Mouse (Mus musculus) forebrain, embryonic 11.5 days (tissue): ENCODE measurements around the gene Mdga1. TPM values are rescaled to one million over a fixed set of nuclear protein-coding genes. Genes with fewer than 3 reads are reported as not detected.

Experiments
- ATAC-seq: fragments of 200-750 bp; cut with Nextera tagmentation; replicated peaks from 2 replicates; pipeline ENCODE4 v1.8.0; 2017; ENCODE audit warnings: moderate TSS enrichment; ENCODE audit not compliant: low FRiP score
- DNase-seq: peaks from one replicate; pipeline ENCODE4 v3.0.0-alpha.2; 2017; ENCODE audit warnings: low spot score
- H3K27ac ChIP-seq: fragments of 300-500 bp; sonication (generic); 2 replicates; pipeline ENCODE4 v1.5.1; 2014; ENCODE audit warnings: low read depth, low read length
- H3K27me3 ChIP-seq: fragments of 300-500 bp; sonication (generic); 2 replicates; pipeline ENCODE4 v1.6.1; 2014; ENCODE audit warnings: mild to moderate bottlenecking, low read length, mixed read lengths; ENCODE audit not compliant: control insufficient read depth, insufficient read depth
- H3K36me3 ChIP-seq: fragments of 300-500 bp; sonication (generic); 2 replicates; pipeline ENCODE4 v1.6.1; 2014; ENCODE audit warnings: mild to moderate bottlenecking, low read length, moderate library complexity, mixed read lengths; ENCODE audit not compliant: control insufficient read depth, insufficient read depth
- H3K4me1 ChIP-seq: fragments of 300-500 bp; sonication (generic); replicated peaks from 2 replicates; pipeline ENCODE4 v1.6.1; 2014; ENCODE audit warnings: low read length, mixed read lengths; ENCODE audit not compliant: control insufficient read depth, insufficient read depth
- H3K4me2 ChIP-seq: fragments of 300-500 bp; sonication (generic); 2 replicates; pipeline ENCODE4 v1.6.1; 2014; ENCODE audit warnings: low read depth, mild to moderate bottlenecking, low read length, moderate library complexity, mixed read lengths; ENCODE audit not compliant: severe bottlenecking
- H3K4me3 ChIP-seq: fragments of 300-500 bp; sonication (generic); 2 replicates; pipeline ENCODE4 v1.5.1; 2014; ENCODE audit warnings: low read depth, low read length
- H3K9ac ChIP-seq: fragments of 300-500 bp; sonication (generic); 2 replicates; pipeline ENCODE4 v1.6.1; 2014; ENCODE audit warnings: low read length
- H3K9me3 ChIP-seq: fragments of 300-500 bp; sonication (generic); 2 replicates; pipeline ENCODE4 v1.6.1; 2016; ENCODE audit warnings: low read length, mixed read lengths; ENCODE audit not compliant: control insufficient read depth
- WGBS: fragments of 180-500 bp; shearing (Covaris S2); extraction: QIAGEN DNeasy Blood & Tissue Kit; methylation state at CpG from one replicate; pipeline ENCODE4 v1.1.7; 2014; 5-methylcytosine and 5-hydroxymethylcytosine counted together
- polyA plus RNA-seq: library from polyadenylated mRNA; unstranded; fragments of >200 nt; fragmentation: Nextera tagmentation; extraction: Ambion mirVana; gene quantifications from 2 replicates; pipeline ENCODE4 v1.2.1, GENCODE M21; 2014

Gene Mdga1
- polyA plus RNA-seq, 1 experiment from 2014 or later: 6.2 TPM

- DNase-seq (no peak), ATAC-seq (no peak)
- Histone ChIP-seq H3K9me3 (no peaks in the 10 kb centered on the region; the same call in 1 of the 2 replicates), H3K27me3 (no peaks in the 10 kb centered on the region), H3K27ac (no peak overlapping the region), H3K36me3 (no peaks in the 10 kb centered on the region), H3K4me1 (no peaks in the 10 kb centered on the region), H3K4me3 (no peak overlapping the region), H3K9ac (no peak overlapping the region), H3K4me2 (no peak overlapping the region)
- 96% methylated on average over 3 of the region's 3 CpGs for WGBS
Observed at GRCm38 (mm10) chr17:29990136-29990535, 20.2 kb upstream of the Mdga1 start.

- Histone ChIP-seq H3K27me3 (no peaks in the 10 kb centered on the region), H3K4me1 (no peaks in the 10 kb centered on the region), H3K4me3 (no peak overlapping the region), H3K36me3 (no peaks in the 10 kb centered on the region), H3K9me3 (no peaks in the 10 kb centered on the region; the same call in 1 of the 2 replicates), H3K4me2 (no peak overlapping the region), H3K27ac (no peak overlapping the region), H3K9ac (no peak overlapping the region)
- WGBS: 89% methylated on average over 5 of the region's 5 CpGs
- ATAC-seq (no peak), DNase-seq (no peak)
Observed at GRCm38 (mm10) chr17:29989653-29990052, 19.8 kb upstream of the Mdga1 start.

- Histone ChIP-seq H3K36me3 (no peaks in the 10 kb centered on the region), H3K27ac (no peak overlapping the region), H3K4me1 (no peaks in the 10 kb centered on the region), H3K9me3 (no peaks in the 10 kb centered on the region; the same call in 1 of the 2 replicates), H3K4me2 (no peak overlapping the region), H3K9ac (no peak overlapping the region), H3K4me3 (no peak overlapping the region), H3K27me3 (no peaks in the 10 kb centered on the region)
- ATAC-seq (no peak), DNase-seq (no peak)
- 80% methylated on average over 5 of the region's 5 CpGs for WGBS
Observed at GRCm38 (mm10) chr17:29988141-29988540, 18.3 kb upstream of the Mdga1 start.

- ATAC-seq: no peak
- 41% methylated on average over 3 of the region's 3 CpGs for WGBS
- Histone ChIP-seq H3K4me3 (no peak overlapping the region), H3K4me2 (no peak overlapping the region), H3K9me3 (no peaks in the 10 kb centered on the region; the same call in 1 of the 2 replicates), H3K27ac (no peak overlapping the region), H3K4me1 (no peaks in the 10 kb centered on the region), H3K36me3 (no peaks in the 10 kb centered on the region), H3K9ac (no peak overlapping the region), H3K27me3 (no peaks in the 10 kb centered on the region)
- DNase-seq: no peak
Observed at GRCm38 (mm10) chr17:29985534-29985933, 15.6 kb upstream of the Mdga1 start.

- WGBS: 89% methylated on average over 7 of the region's 7 CpGs
- H3K27me3 ChIP-seq: no peaks in the 10 kb centered on the region
- no peaks in the 10 kb centered on the region; the same call in 1 of the 2 replicates for H3K9me3 ChIP-seq
- ATAC-seq (no peak), DNase-seq (no peak)
- H3K9ac ChIP-seq: no peak overlapping the region
- H3K4me1 ChIP-seq: no peaks in the 10 kb centered on the region
- H3K4me2 ChIP-seq: no peak overlapping the region
- no peaks in the 10 kb centered on the region for H3K36me3 ChIP-seq
- no peak overlapping the region for H3K4me3 ChIP-seq
- no peak overlapping the region for H3K27ac ChIP-seq
Observed at GRCm38 (mm10) chr17:29984931-29985330, 15.0 kb upstream of the Mdga1 start.

GRCm38 (mm10) chr17:29983190-29983589 lies 13.3 kb upstream of the Mdga1 start:
- Histone ChIP-seq H3K4me1 (no peaks in the 10 kb centered on the region), H3K9me3 (no peaks in the 10 kb centered on the region), H3K4me2 (no peak overlapping the region), H3K36me3 (no peaks in the 10 kb centered on the region), H3K9ac (no peak overlapping the region), H3K27me3 (no peaks in the 10 kb centered on the region), H3K27ac (no peak overlapping the region), H3K4me3 (no peak overlapping the region)
- DNase-seq: no peak
- ATAC-seq: no peak
- WGBS: 87% methylated on average over 5 of the region's 5 CpGs

GRCm38 (mm10) chr17:29981568-29981967 lies 11.7 kb upstream of the Mdga1 start:
- Histone ChIP-seq H3K4me3 (no peak overlapping the region), H3K36me3 (no peaks in the 10 kb centered on the region), H3K4me2 (no peak overlapping the region), H3K9ac (no peak overlapping the region), H3K9me3 (no peaks in the 10 kb centered on the region), H3K27me3 (no peaks in the 10 kb centered on the region), H3K27ac (no peak overlapping the region), H3K4me1 (no peaks in the 10 kb centered on the region)
- 64% methylated on average over 8 of the region's 8 CpGs for WGBS
- peak; percentile 62 for DNase-seq
- ATAC-seq: no peak

GRCm38 (mm10) chr17:29979841-29980240 lies 10.0 kb upstream of the Mdga1 start:
- Histone ChIP-seq H3K4me3 (no peak overlapping the region), H3K27me3 (no peaks in the 10 kb centered on the region), H3K4me2 (no peak overlapping the region), H3K4me1 (no peaks in the 10 kb centered on the region), H3K9me3 (no peaks in the 10 kb centered on the region), H3K27ac (no peak overlapping the region), H3K9ac (no peak overlapping the region), H3K36me3 (no peaks in the 10 kb centered on the region)
- DNase-seq (no peak), ATAC-seq (no peak)
- WGBS: 89% methylated on average over 7 of the region's 7 CpGs

- ATAC-seq (no peak), DNase-seq (no peak)
- WGBS: 72% methylated on average over 4 of the region's 4 CpGs
- Histone ChIP-seq H3K4me3 (no peak overlapping the region), H3K9ac (no peak overlapping the region), H3K4me2 (no peak overlapping the region), H3K36me3 (no peaks in the 10 kb centered on the region), H3K9me3 (no peaks in the 10 kb centered on the region), H3K4me1 (no peaks in the 10 kb centered on the region), H3K27ac (no peak overlapping the region), H3K27me3 (no peaks in the 10 kb centered on the region)
Observed at GRCm38 (mm10) chr17:29979020-29979419, 9.1 kb upstream of the Mdga1 start.
